Mouse (Mus musculus) spleen, adult 2 months (tissue): ENCODE measurements at regions not wholly inside any gene's neighbourhood (a gene's known extent, or its start where the extent isn't known, plus 50 kb on each side); places are given as distances from the start of the nearest gene placed in this dataset.

ENCODE experiments used
- DNase-seq, 2 experiments: peaks; one replicate each; pipeline versions ENCODE4 v3.0.0 to v3.0.0-alpha.2; 2012 to 2021; ENCODE audit warnings: low spot score in 2 of 2, low read depth in 1 of 2
- H3K27ac ChIP-seq: fragments of 200-500 bp; 2 replicates; pipeline ENCODE4 v1.5.1; 2012; ENCODE audit warnings: low read length, inconsistent platforms; ENCODE audit not compliant: insufficient read depth
- H3K27me3 ChIP-seq: fragments of 200-500 bp; 2 replicates; pipeline ENCODE4 v1.6.1; 2012; ENCODE audit warnings: mild to moderate bottlenecking, moderate library complexity, low read length, inconsistent platforms; ENCODE audit not compliant: control insufficient read depth, insufficient read depth
- H3K36me3 ChIP-seq: fragments of 200-500 bp; 2 replicates; pipeline ENCODE4 v1.6.1; 2012; ENCODE audit warnings: mild to moderate bottlenecking, low read length, inconsistent platforms; ENCODE audit not compliant: control insufficient read depth, insufficient read depth
- H3K4me1 ChIP-seq: fragments of 200-500 bp; 2 replicates; pipeline ENCODE4 v1.6.1; 2011; ENCODE audit warnings: inconsistent platforms; ENCODE audit not compliant: control insufficient read depth, insufficient read depth, insufficient read length
- H3K4me3 ChIP-seq: fragments of 200-500 bp; 2 replicates; pipeline ENCODE4 v1.5.1; 2011; ENCODE audit warnings: mild to moderate bottlenecking, inconsistent platforms; ENCODE audit not compliant: insufficient read depth, insufficient read length; ENCODE audit errors: extremely low read depth
- CTCF ChIP-seq: fragments of 200-500 bp; IDR thresholded peaks from 2 replicates; pipeline ENCODE4 v1.5.1; 2011; ENCODE audit warnings: mild to moderate bottlenecking, inconsistent platforms; ENCODE audit not compliant: insufficient read depth, insufficient read length, insufficient replicate concordance; ENCODE audit errors: extremely low read depth
- POLR2A ChIP-seq: fragments of 200-500 bp; IDR thresholded peaks from 2 replicates; pipeline ENCODE4 v1.6.1; 2011; ENCODE audit warnings: low read depth, low read length, inconsistent platforms
- WGBS: fragments of 180-500 bp; shearing (Covaris S2); methylation state at CpG from one replicate; pipeline ENCODE4 v1.1.7; 2018; 5-methylcytosine and 5-hydroxymethylcytosine counted together

GRCm38 (mm10) chr7:130018891-130019290, 427.2 kb downstream of the Wdr11 start:
- no peak for DNase-seq
- H3K4me1 ChIP-seq: no peaks in the 10 kb centered on the region
- 73% methylated on average over 4 of the region's 4 CpGs for WGBS
- H3K4me3 ChIP-seq: no peak overlapping the region
- no peak overlapping the region for H3K27ac ChIP-seq
- H3K27me3 ChIP-seq: no peaks in the 10 kb centered on the region
- H3K36me3 ChIP-seq: no peaks in the 10 kb centered on the region
- TF ChIP-seq CTCF (no peak), POLR2A (no peak)

GRCm38 (mm10) chr7:130028945-130029344, 437.3 kb downstream of the Wdr11 start:
- Histone ChIP-seq H3K4me3 (no peak overlapping the region), H3K27me3 (no peaks in the 10 kb centered on the region), H3K27ac (no peak overlapping the region), H3K4me1 (no peaks in the 10 kb centered on the region), H3K36me3 (no peaks in the 10 kb centered on the region)
- no peak for DNase-seq
- TF ChIP-seq CTCF (no peak), POLR2A (no peak)

GRCm38 (mm10) chr7:130030711-130031110, 439.0 kb downstream of the Wdr11 start:
- no peaks in the 10 kb centered on the region for H3K36me3 ChIP-seq
- H3K27me3 ChIP-seq: no peaks in the 10 kb centered on the region
- no peak for DNase-seq
- 74% methylated on average over 4 of the region's 4 CpGs for WGBS
- no peak for TF ChIP-seq CTCF
- no peak for TF ChIP-seq POLR2A
- H3K4me1 ChIP-seq: no peaks in the 10 kb centered on the region
- H3K27ac ChIP-seq: no peak overlapping the region
- no peak overlapping the region for H3K4me3 ChIP-seq

DNA sequence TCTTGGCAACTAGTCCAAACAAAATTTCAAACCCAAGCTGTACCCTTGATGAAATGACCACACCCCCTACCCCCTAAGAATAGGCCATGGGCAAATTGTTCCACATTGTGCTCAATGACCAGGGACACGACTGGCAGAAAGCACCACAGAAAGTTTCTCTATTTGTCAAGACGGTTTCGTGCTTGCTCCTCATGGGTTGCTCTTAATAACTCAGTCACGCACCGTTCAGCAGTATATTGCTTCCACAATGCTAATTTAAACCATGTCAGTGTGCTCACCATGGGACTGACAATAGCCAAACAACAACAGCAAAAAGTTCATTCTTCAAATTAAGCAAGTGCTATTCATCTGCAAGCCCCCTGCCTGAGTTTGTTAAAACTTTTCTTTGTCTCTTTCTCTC, 444.6 kb downstream of the Wdr11 start:
- Histone ChIP-seq H3K4me3 (no peak overlapping the region), H3K27me3 (no peaks in the 10 kb centered on the region), H3K4me1 (no peaks in the 10 kb centered on the region), H3K36me3 (no peaks in the 10 kb centered on the region), H3K27ac (no peak overlapping the region)
- no peak for TF ChIP-seq POLR2A
- no peak for TF ChIP-seq CTCF
- no peak for DNase-seq
- WGBS: 86% methylated on average over 5 of the region's 5 CpGs

DNA sequence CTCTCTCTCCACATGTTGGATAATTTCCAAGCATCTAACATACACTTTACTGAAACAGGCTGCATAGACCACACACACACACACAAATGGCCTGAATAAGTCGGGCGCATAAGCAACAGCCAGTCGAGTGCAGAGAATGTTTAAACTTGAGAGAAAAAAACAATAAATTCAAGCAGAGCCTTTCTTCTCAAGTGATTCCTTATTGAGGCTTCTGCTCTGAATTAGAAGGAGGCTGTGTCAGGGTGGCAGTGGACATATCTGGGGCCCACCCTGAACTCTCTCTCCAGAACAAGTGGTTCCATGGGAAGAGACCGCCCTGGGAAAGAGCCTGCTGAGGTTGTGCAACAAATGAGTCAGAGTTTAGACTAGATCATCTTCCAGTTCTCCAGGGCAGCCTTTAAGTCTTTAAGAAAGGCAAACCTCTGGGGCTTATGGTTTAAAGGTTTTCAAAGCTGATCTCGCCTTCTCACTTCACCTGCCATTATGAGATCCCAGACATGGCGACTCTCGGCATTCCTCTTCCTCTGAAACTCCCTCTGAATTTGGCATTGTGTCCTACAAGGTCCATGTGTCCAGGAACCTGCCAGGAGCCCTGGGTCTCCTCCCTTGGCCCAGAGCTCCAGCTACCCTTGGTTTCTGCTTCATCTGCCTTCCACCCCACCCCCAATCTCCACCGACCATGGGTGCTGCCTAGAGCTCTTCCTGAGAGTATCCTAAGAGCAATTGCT, 445.3 kb downstream of the Wdr11 start:
- DNase-seq: no peak
- H3K4me1 ChIP-seq: no peaks in the 10 kb centered on the region
- WGBS: 88% methylated on average over 8 of the region's 8 CpGs
- TF ChIP-seq CTCF (no peak), POLR2A (no peak)
- no peaks in the 10 kb centered on the region for H3K27me3 ChIP-seq
- no peak overlapping the region for H3K27ac ChIP-seq
- H3K4me3 ChIP-seq: no peak overlapping the region
- no peaks in the 10 kb centered on the region for H3K36me3 ChIP-seq

GRCm38 (mm10) chr7:130037573-130037925, 445.9 kb downstream of the Wdr11 start:
- Histone ChIP-seq H3K4me3 (no peak overlapping the region), H3K27ac (no peak overlapping the region), H3K27me3 (no peaks in the 10 kb centered on the region), H3K4me1 (no peaks in the 10 kb centered on the region), H3K36me3 (no peaks in the 10 kb centered on the region)
- 81% methylated on average over 4 of the region's 4 CpGs for WGBS
- no peak for DNase-seq
- TF ChIP-seq CTCF (no peak), POLR2A (no peak)

GRCm38 (mm10) chr7:130040596-130040995, 448.9 kb downstream of the Wdr11 start:
- DNase-seq: no peak
- Histone ChIP-seq H3K36me3 (no peaks in the 10 kb centered on the region), H3K27ac (no peak overlapping the region), H3K27me3 (no peaks in the 10 kb centered on the region), H3K4me1 (no peaks in the 10 kb centered on the region), H3K4me3 (no peak overlapping the region)
- TF ChIP-seq CTCF (no peak), POLR2A (no peak)
- 73% methylated on average over 8 of the region's 8 CpGs for WGBS
